Mouse (Mus musculus) right cerebral cortex, postnatal 14 days (tissue): Measurements from ENCODE around the gene Samd8.

Source experiments
- DNase-seq: peaks from one replicate; pipeline ENCODE4 v3.0.0; 2022

Samd8 gene

DNA sequence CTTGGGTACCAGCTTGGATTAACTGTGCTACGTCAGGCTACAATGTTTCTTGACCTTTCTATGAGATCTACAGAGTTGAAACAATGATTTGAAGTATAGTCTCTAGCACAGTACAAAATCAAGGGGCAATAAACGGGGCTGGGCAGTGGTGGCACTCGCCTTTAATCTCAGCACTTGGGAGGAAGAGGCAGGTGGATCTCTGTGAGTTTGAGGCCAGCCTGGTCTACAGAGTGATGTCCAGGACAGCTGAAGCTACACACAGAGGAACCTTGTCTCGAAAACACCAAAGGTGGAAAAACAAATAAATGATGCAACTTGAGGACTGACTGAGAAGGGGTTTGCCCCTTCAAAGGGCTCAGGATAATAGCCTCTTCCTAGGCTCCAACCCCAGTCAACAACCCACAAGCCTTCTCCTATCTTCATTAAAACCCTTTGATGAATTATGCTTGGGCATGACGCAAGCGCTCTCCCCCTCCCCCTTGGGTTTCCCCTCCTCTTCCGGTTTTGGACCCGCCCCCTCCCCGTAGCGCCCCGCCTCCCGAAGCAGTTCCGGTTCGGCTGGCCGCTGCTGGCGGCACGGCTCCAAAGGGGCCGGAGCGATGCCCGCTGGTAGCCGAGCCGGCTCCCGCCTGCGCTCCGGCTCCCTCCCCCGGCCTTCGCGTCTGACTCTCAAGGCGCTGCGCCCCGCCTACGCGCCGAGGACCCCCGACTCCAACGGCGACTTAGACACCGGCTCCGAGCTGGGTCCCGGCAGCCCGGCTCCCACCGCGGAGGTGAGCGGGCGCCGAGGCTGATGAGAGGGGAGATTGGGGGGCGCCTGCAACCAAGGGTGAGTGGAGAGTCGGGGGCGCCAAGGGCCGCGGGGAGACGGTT is at the start of gene Samd8:
Samd8 (plus strand) TSS at position 524 of the 873 bp plus-strand sequence.
- peak; percentile 87 for DNase-seq

DNA sequence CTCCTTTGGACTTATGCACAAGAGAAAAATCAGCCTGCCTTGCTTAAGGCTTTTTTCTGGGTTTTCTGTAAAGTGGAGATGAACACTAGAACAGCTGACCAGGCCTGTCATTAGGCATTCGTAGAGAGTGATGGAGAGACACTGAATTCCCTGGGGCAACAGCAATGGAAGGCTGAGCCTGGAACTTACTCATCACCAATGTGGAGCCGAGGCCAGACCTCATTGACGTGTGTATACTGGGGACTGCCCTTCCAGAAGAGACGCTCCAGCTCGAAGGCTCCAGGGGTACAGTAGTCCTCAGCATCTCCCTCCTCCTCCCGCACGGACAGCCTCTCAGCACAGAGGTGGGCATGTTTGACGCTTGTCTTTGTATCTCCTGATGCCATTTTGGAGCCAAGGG is 47.6 kb upstream of the Samd8 start:
- no peak for DNase-seq

DNA sequence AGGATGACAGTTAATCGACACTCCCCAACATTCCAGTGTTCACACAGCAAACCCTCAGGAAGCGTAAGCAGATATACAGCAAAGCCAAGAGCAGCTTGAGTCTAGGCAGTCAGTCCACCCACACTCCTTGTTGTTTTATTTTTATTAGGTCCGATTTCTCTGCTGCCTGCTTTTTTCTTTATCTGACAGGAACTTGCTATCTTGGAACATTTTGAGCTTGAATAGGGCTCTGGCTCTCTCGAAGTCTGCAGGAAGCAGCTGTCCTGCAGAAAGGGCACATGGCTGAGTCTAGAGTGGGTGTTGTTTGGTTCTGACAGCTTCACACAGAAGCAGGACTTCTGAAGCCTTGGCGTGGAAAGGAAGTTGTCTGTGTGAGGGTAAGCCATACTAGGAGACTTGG is 47.1 kb upstream of the Samd8 start:
- DNase-seq = no peak

DNA sequence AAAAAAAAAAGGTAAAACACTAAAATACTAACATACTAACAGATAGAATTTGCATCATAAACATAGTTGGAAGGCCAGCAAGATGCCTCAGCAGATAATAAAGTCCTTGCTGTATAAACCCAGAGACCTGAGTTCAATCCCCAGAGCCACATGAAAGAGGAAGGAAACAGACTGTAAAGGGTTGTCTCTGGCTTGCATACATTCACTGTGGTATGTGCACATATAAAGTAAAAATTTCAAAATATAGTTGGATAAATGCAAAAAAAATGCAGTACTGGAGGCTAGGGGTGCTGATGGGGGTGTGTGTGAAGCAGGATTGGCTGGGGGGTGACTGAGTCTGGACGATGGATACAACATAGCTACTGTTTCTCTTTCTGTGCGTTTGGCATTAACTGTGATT is 44.9 kb upstream of the Samd8 start:
- DNase-seq = no peak

DNA sequence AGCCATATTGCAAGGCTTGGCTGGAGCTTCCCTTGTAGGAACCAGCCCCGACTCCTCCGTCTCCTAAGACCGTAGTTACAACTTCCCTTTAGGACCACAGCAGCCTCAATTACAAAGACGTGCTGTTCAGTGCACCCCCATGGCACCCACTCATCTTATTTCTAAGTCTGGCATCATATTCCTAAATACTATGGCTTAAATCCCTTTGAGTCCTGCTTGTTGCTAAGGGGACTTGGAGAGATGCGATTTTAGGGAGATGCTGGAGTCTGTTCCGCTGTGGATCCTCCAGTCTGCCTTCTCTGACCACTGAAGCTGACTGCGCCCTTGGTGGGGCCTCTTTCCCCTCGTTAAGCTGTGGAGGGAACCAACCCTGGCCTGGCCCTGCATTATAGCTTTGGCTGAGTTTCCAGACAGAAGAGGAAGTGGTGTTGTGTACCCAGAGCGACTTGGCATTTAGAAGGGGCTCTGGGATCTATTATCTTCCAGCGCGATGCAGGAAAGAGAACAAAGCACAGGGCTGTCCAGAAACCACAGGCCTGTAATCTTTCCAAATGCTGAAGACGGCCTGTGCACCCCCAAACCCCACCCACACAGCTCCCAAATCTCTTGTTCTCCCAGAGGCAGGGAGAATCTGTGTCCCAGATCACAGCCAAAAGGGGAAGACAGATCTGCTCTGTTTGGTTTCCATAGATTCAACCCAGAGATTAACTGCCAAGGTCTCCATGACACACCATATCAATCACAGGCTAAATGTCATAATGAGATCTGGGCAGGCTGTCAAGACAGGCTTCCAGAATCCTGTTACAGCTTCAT is 43.4 kb upstream of the Samd8 start:
- DNase-seq = peak; percentile 49

DNA sequence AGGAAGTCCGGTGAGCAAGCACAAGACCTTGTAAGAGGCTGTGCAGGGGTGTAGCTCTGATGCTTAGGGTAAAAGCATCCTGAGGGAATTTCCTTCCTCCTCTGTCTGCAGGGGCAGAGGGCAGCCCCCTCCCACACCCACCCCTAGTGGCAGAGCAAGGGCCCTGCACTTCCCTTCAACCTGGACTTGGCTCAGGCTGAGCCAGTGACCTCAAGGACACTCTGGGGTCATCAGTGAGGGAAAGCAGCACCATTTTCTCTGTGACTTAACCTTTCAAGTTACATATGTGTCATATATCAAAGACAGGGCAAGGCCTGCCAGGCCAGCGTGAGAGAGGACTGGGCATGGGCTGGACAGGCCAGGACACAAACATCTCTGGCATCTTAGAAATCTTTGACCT is 40.8 kb upstream of the Samd8 start:
- DNase-seq = no peak

DNA sequence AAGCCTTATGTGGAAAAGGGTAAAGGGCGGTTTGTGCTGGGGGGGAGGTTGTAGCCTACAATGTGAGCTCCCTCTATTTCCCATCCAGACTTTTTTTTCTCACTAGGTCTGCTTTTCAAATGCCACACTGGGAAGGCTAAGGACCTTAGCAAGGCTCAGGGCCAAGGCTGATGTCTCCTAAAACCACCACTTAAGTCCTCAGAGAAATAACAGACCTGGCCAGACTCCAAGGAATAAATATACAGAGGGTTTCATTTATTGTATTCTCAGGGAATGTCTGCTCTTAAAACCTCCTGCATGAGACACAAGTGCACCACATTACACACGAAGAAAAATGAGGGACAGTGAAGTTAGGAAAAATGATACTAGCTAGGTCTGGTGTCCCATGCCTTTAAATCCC is 39.1 kb upstream of the Samd8 start:
- DNase-seq = no peak

DNA sequence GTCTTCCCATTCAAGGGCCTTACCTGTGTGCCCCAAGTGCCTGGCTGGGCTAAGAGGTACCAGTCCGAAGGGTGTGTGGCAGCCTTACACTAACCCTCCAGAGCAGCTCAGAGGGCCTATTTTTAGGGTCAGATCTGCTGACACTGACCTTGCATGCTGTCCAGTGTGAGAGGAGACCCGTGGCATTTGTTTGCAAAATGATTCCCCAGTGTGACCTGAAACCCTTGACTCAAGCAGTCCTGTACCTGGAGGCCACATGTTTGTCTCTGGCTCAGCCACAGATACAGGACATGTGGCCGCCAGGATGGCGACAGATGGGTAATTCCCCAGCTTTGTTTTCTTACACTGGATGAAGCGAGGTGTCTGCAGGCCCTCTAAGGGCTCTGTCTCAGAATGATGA is 35.8 kb upstream of the Samd8 start, which contains the start of gene Dupd1:
Dupd1 (minus strand) TSS at position 91 of the 400 bp plus-strand sequence.
- DNase-seq = no peak

DNA sequence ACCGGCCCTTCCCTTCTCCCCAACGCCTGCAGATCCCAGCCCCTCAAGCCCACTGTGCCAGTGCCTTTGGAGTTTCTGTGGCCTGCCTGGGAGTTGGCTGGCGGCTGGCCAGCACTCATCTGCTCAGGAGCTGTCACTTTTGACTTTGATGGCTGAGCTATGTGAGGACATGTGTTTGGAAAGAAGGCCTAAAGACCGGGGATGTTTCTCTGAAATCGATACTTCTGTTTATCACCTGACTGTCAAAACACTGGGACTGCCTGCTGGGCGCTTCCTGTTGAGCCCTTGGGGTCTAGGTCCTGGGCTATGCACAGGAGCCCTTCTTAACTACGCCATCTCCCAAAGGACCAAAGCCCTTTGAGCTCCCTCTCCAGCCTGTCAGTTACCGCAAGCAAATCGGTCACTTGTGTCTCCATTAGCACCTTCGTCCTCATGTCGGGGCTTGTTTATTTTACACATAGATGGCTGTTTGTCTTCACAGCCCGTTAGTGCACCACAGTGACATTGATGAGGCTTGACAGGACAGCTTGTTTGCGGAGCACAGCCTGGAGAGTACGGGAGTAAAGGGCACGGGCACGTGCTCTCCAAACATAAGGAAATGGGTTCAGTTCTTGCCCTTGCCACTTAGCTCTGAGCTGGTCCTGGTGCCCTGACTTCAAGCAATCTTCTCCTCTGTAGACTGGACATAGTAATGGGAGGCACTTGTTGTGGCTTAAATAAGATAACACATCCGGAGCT is 30.5 kb upstream of the Samd8 start:
- no peak for DNase-seq

DNA sequence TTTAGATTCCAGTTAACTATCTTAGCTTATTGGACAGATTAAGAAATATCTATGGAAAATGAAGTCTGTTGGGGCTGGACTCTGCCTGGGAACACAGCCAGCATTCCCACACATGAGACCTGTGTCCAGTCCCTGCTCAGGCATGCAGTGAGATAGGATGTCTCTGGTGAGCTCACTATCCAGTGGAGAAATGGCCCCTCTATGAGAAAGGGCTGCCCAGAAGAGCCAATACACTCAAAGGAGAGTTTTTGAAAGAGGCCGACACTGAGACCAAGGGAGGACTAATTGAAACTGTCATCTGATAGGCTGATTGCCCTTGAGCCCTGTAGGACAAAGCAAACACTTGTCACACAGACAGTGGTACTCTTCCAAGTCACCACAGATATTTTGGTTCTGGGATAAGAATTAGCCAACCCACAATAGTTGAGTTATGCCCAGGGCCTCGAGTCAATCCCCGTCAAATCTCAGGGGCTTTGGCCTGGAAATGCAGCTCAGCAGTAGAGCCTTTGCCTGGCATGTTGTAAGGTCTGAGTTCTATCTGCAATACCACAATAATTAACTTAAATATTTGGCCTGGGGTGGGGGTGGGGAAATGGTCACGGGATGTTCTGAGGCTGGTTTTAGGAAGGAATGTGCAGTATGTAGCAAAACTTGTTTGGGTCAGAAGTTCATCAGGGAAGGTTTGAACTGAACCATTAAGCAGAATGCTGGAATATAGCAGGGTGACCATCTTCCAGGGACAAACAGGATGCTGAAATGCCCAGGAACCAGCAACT is 29.7 kb upstream of the Samd8 start:
- no peak for DNase-seq

DNA sequence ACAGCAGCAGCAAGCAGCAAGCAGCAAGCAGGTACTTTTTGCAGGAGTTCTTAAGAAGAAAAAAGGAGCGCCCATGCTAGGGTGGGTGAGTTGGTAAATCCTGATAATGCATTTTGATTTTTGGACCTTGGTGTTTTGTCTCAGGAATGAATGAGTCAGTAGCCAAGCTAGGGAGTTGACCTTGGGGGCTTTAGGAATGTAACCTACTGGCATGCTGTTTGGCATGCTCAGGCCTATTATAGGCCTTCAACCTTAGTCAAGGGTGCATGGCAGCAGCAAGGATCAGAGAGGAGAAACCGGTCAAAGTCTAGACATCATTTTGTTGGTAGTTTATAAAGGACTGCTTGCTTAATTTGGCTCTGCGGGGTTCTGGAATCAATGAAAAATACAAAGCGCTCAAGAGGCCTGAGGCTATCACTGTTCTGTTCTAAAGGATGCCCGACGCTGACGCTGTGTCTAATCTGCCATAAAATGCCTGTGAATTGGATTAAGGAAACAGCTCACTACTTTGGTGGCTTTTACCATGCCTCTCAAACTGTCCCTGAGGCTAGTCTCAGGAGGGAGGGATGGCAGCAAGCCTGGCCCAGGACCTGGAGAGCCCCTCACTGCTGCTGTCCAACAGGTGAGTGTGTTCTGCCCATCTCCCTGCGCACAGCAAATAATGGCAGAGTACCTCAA is 28.2 kb upstream of the Samd8 start:
- DNase-seq = no peak

DNA sequence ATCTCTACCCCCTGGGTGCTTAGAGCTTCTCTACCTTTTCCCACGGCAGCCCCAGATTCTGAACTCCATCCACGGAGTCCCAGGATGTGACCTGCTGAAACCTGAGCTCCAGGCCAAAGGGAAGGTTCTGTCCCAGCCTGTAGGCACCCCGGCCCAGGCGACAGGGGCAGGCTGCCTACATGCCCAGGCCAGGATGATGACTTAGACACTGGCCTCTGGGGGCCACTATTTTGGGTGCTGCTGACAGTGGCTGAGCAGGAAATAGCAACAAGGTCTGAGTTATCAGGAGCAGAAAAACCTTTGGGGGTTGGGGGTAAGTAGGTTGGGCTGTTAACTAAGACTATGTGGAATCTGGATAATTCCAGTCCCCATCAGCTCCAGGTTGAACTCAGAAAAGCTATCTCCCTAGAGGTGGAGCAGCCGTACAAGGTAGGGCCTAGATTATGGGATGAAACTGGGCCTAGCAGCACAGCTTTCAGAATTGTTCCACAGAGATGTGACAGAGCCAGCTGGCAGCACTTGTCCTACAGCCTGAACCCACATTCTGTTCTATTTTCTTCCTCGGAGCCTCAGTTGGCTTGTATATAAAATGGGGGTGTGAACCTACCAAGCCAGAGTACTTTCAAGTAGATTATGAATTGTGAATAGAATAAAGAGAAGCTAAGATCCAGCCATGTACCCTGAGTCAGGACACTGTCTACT is 21.1 kb upstream of the Samd8 start:
- no peak for DNase-seq

DNA sequence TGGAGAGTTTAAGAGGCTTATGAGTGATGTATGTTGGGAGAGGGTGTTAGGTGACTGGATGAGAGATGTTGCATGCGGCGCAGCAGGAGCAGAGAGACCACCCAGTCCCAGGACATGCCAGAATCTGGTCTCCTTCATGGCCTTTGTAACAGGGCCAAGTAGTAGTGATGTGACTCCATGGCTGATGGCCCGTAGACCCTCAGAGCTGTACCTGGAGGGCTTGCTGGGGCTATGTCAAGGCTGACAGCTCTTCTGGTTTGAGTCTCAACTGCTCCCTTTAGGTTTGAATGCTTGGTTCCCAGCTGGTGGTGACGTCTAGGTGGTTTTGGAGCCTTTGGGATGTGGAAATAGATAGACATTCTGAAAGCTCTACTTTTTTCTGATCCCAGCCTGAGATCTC is 20.4 kb upstream of the Samd8 start:
- DNase-seq = no peak

DNA sequence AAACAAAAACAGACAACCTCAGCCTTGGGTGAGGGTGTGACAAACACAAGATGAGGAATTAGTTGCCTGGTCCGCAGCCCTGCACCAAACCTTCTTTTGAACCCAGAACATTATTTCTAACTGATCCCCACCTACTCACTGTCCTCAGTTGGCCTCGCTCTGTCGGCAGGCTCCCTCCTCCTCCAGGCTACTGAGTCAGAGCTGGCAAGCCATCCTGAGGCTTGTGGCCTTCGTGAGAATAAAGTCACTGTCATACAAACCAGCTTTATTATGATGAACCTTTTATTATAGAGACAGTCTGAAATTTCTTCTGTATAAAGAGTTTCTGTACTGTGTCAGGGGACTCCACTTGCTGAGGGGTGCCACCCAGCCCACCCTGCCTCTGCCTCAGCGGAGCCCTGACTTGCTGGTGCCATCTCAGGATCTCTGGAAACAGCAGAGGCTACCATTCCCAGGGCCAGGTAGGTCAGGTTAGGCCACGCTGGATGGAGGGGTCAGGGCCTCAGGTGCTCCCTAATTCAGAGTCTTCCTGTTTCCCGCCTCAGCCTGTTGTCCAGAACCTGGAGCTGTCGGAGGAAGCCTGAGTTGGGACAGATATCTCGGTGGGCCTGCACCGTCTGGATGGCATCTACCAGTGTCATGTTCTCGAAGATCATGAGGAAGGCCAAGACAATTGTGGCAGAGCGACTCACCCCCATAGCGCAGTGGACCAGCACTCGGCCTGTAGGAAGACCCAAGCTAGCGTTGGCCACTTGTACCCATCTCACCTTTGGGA is 17.0 kb upstream of the Samd8 start:
- no peak for DNase-seq

DNA sequence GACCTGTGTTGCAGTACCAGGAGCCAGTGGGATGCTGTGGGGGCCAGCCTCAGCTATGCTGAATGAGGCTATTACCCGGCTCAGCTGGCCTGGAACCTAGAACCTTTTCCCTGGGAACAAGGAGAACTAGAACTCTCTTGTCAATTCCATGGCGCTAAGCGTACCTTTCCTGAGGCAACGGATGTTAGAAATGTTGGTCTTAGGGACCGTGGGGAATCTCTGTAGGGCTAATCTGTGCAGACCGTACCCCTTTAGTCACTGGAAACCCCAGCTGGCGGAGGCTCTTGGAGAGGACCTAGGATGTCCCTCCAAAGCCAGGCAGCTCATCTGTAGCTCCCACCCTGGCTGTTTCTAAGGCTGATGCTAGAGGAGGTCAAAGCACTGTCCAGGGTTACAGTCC is 10.0 kb upstream of the Samd8 start:
- DNase-seq = no peak

DNA sequence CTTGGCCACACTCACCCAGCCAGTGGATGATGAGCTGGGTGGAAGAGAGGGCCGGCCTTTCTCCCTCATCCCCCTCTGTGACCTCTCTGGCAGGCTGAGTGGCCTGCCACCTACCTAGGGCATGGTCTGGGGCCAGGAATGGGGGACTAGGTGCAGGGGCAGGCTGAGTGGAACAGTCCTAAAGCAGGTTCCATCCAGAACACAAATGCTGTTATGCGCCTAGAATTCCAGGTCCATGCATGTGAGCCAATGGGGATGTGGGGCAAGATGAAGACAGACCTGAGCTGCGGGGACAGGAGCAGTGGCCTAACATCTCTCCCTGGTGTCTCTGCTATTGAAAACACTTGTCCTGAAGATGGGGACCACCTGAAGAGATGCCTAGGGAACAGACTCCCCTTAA is 9.0 kb upstream of the Samd8 start:
- no peak for DNase-seq

DNA sequence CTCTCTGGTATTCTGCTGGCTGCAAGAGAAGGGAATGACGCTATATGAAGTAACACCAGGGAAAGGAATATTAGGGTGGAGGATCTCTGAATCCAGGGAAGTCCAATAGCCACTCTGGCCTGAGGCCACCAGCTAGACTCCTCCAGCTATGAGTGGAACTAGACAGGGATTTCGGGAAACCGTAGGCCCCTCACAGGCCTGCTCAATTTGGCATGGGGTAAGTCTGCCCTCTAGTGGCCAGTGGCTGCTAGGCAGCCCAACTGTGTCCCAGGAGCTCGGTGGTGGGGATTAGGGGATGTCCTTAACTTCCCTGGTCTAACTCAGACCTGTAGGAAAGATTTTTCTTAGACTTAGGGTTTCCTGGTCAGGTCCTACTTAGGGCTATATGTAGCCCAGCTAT is 8.5 kb upstream of the Samd8 start:
- peak; percentile 84 for DNase-seq

DNA sequence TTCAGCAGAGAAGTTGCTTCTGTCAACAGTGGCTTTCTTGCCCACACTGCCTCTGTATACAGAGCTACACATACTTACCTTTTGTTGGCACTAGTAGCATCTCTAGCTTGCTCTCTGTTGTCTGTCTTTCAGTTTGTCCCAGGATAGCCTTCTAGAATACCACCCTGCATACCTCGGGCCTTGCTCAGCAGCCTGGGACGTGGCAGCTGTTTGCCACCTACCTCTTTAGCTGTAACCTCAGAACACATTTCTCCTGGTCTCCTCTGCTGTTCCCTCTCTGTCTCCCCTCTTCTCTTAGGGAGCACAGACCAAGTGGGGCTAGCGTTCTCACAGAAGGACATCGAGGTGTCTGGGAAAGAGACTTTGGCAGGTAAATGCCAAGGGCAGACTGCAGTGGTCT is 7.9 kb upstream of the Samd8 start:
- DNase-seq = no peak

DNA sequence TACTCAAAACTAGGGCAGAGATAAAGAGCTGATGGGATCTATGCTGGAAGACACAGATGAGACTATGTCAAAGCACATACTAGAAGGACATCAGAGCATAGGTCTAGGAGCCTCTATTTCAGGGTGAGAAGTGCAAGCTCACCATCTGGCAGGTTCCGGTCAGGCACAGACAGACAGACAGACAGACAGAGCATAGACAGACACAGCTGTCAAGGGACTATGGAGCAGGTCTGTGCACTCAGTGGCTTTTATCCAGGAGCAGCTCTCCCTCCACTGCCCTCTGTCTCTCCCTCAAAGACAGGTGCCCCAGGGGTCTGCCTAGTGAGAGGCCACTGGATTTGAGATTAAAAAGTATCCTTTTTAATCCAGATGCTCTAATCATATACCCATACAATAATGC is 6.2 kb upstream of the Samd8 start:
- no peak for DNase-seq

DNA sequence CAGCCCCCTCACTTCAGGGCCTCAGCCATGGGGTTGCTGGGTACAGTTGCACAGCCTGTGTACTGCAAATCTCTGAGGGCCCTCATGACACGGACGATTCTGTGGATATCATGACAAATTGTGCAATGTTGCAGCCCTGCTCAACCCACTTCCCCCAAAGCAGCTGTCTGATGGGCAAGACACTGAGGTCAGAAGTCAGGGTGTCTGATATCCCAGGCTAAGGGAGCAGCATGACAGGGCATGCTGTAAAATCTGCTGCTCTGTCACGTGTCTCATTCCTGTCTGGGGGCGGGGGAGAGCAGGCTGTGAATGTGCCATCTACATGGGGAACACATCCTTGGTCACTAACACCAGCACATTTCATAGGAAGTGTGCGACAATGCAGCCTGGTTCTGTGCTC is 5.2 kb upstream of the Samd8 start:
- DNase-seq = no peak

DNA sequence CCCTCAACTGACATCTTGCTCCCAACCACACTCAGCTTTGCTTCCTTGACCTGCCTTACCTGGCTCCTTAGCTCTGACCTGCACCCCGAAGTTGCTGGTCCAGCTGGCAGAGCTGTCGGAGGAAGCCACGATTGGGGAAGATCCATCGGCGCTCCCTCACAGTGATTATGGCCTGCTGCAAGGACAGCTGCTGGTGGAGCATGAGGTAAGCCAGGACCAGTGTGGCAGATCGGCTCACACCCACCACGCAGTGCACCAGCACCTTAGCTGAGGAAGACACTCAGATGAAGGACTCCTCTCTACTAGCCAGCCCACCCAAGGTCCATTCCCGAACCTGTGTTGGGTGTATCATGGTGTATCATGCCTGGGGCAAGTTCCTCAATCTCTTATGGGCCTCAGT is 4.1 kb upstream of the Samd8 start:
- no peak for DNase-seq
